Mouse (Mus musculus) stomach, adult 2 months (tissue): ENCODE results near the gene Mup22. TPM values are rescaled to one million over a fixed set of nuclear protein-coding genes. Genes with fewer than 3 reads are reported as not detected.

ENCODE experiments used
- polyA plus RNA-seq: library from polyadenylated mRNA; depleted of rRNA; stranded (reverse); fragments of >200 nt; gene quantifications from 2 replicates; pipeline ENCODE4 v1.2.3, GENCODE M21; 2012; rRNA removed

Gene Mup22
- polyA plus RNA-seq, result not detected in 2 replicates

DNA sequence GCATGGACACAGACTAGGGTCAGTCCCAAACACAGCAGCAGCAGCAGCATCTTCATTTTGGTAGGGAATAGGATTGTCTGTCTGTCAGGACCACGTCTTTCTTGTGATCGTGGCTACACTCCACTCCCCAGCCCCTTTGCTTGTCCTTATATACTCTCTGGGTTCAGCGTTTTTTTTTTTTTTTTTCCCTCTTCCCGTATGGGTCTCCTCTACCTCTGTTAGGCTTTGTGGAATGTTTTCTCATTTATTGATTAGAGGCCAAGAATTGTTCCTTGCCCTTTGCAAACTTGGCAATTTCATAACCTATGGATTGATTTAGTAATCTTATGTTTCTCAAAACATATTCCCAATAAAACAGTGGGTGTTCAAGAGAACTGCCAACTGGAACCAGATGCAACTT, at the start of gene Mup22:
Gene Mup22 (minus strand): TSS at position 101 of the 400 bp plus-strand sequence.

Other genes with a start within 250 kb of the Mup22 start
- gene Mup10, start 239.3 kb downstream of the Mup22 start, polyA plus RNA-seq, result not detected in 2 replicates
- not detected in 2 replicates for gene Mup11, start 159.1 kb downstream of the Mup22 start, polyA plus RNA-seq
- gene Mup12, start 80.1 kb downstream of the Mup22 start, polyA plus RNA-seq, result not detected in 2 replicates